Mouse (Mus musculus) kidney, embryonic 15.5 days (tissue): ENCODE data around the gene Npcd. TPM values are rescaled to one million over a fixed set of nuclear protein-coding genes. Genes with fewer than 3 reads are reported as not detected.

ENCODE experiments used
- ATAC-seq: fragments of 200-750 bp; cut with Nextera tagmentation; replicated peaks from 2 replicates; pipeline ENCODE4 v1.8.0; 2017; ENCODE audit warnings: moderate TSS enrichment; ENCODE audit not compliant: low FRiP score
- H3K27ac ChIP-seq: fragments of 300-500 bp; sonication (generic); 2 replicates; pipeline ENCODE4 v1.5.1; 2015; ENCODE audit warnings: mild to moderate bottlenecking, inconsistent platforms
- H3K27me3 ChIP-seq: fragments of 300-500 bp; sonication (generic); 2 replicates; pipeline ENCODE4 v1.6.1; 2015; ENCODE audit warnings: inconsistent platforms
- H3K36me3 ChIP-seq: fragments of 300-500 bp; sonication (generic); 2 replicates; pipeline ENCODE4 v1.6.1; 2015; ENCODE audit warnings: inconsistent platforms
- H3K4me1 ChIP-seq: fragments of 300-500 bp; sonication (generic); 2 replicates; pipeline ENCODE4 v1.6.1; 2015; ENCODE audit warnings: inconsistent platforms
- H3K4me2 ChIP-seq: fragments of 300-500 bp; sonication (generic); 2 replicates; pipeline ENCODE4 v1.6.1; 2015; ENCODE audit warnings: moderate library complexity, mild to moderate bottlenecking, inconsistent platforms
- H3K4me3 ChIP-seq: fragments of 300-500 bp; sonication (generic); replicated peaks from 2 replicates; pipeline ENCODE4 v1.5.1; 2015; ENCODE audit warnings: mild to moderate bottlenecking, inconsistent platforms
- H3K9ac ChIP-seq: fragments of 300-500 bp; sonication (generic); 2 replicates; pipeline ENCODE4 v1.6.1; 2015; ENCODE audit warnings: mild to moderate bottlenecking, inconsistent platforms
- H3K9me3 ChIP-seq: fragments of 300-500 bp; sonication (generic); replicated peaks from 2 replicates; pipeline ENCODE4 v1.6.1; 2016; ENCODE audit warnings: inconsistent platforms
- WGBS: fragments of 180-500 bp; shearing (Covaris S2); methylation state at CpG from one replicate; pipeline ENCODE4 v1.1.7; 2015; ENCODE audit warnings: mixed read lengths; 5-methylcytosine and 5-hydroxymethylcytosine counted together
- polyA plus RNA-seq: library from polyadenylated mRNA; unstranded; fragments of >200 nt; fragmentation: Nextera tagmentation; extraction: Ambion mirVana; gene quantifications from 2 replicates; pipeline ENCODE4 v1.2.1, GENCODE M21; 2015

Gene Npcd
- polyA plus RNA-seq, 1 experiment from 2014 or later = not detected

DNA sequence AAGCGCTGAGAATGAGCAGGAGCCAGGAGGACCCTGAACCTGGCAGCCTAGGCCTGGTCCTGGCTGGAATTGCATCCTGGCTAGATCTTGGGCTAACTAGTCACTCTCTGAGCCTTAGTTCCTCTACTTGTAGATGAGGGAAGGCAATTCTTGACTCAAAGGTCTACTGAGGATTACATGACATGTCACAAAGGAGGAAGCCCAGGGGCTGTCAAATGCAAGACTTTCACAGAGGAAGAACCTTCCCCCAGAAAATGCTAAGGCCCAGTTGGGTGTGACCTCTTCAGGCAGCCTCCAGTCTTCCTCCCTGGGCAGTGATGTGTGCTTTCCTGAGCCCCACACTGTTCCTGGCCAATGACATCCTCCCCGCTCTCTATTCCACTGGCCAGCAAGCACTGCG, 76.9 kb downstream of the Npcd start:
- no peak overlapping the region for H3K4me3 ChIP-seq
- peaks cover 7% of the 10 kb centered on the region; the same call in 1 of the 2 replicates for H3K36me3 ChIP-seq
- 0 out of 2 replicates have a peak, but pooled peaks cover 10% of the 10 kb centered on the region for H3K4me1 ChIP-seq
- no peak for ATAC-seq
- no peaks in the 10 kb centered on the region for H3K9me3 ChIP-seq
- H3K27me3 ChIP-seq = no peaks in the 10 kb centered on the region
- H3K9ac ChIP-seq = no peak overlapping the region
- 85% methylated on average over 3 of the region's 3 CpGs for WGBS
- no peak overlapping the region for H3K4me2 ChIP-seq
- H3K27ac ChIP-seq = no peak overlapping the region

DNA sequence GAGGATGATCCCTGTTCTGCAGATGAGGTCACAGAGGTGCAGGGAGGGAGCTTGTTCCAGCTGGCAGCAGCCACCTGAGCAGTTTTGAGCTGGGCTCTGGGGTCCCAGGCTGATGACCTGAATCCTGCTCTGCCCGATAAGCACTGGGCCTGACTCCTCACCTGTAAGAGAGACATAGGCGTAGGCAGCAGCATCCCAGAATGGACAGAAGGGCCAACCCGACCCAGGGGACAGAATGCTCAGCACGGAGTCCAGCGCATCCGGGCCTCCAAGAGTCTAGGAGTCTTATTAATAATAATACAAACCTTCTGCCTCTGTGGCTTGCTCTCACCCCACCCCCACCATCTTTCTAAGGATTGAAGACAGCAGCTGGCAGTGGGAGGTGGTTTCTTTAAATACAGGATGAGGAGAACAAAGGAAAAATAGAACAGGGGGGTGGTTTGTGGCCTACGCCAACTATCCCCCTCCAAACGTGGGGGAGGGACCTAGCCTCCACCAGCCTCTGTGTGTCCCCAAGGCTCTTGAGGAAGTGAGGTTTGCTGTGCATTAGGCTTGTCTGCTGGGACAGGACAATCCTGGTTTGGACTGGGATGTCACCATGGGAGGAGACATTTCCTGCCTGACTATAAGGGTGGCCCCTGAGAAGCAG, 77.9 kb downstream of the Npcd start:
- 77% methylated on average over 8 of the region's 8 CpGs for WGBS
- 0 out of 2 replicates have a peak, but pooled peaks cover 10% of the 10 kb centered on the region for H3K4me1 ChIP-seq
- H3K4me3 ChIP-seq = no peak overlapping the region
- H3K27ac ChIP-seq = no peak overlapping the region
- H3K36me3 ChIP-seq = 0 out of 2 replicates have a peak, but pooled peaks cover 3% of the 10 kb centered on the region
- no peak for ATAC-seq
- H3K4me2 ChIP-seq = no peak overlapping the region
- no peaks in the 10 kb centered on the region for H3K9me3 ChIP-seq
- H3K9ac ChIP-seq = no peak overlapping the region
- no peaks in the 10 kb centered on the region for H3K27me3 ChIP-seq

DNA sequence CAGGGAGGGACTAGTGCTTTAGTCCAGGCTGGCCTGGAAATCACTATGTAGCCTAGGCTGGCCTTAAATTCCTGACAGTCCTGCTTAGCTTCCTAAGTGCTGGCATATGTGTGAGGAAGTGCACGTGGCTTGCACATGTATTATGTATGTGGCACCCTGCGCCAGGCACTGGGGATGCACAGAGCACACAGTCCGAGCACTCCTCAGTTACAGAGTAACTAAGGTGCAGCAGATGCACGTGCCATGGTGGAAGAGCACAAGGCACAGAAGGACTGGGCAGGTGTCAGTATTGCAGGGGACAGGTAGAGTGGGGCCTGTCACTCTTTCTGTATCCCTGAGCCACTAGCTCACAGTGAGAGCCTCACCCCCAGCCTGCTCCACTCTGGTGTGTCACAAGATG, 78.9 kb downstream of the Npcd start:
- Histone ChIP-seq H3K9ac (no peak overlapping the region), H3K27me3 (no peaks in the 10 kb centered on the region), H3K9me3 (no peaks in the 10 kb centered on the region), H3K4me3 (no peak overlapping the region), H3K4me2 (no peak overlapping the region), H3K27ac (no peak overlapping the region), H3K36me3 (no peaks in the 10 kb centered on the region), H3K4me1 (0 out of 2 replicates have a peak, but pooled peaks cover 10% of the 10 kb centered on the region)
- ATAC-seq = no peak
- 82% methylated on average over 4 of the region's 4 CpGs for WGBS

DNA sequence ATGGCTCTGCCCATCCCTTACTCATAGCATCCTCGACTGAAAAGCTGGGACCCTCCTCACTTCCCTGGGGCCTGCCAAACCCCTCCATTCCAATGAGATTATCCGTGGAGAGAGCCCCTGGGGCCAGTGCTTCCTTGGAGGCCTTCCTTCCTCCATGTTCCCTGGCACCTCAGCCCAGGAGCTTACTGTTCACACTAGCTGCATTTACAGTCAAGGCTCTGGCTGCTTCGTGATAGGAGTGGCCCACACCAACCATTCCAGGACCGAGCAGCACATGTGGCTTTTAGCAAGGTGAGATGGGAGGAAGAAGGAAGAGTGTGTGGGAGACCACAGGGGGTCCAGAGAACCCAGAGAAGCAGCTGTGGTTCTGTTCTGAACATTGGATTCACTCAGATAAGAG, 80.2 kb downstream of the Npcd start:
- H3K27me3 ChIP-seq = no peaks in the 10 kb centered on the region
- 58% methylated on average over 4 of the region's 4 CpGs for WGBS
- no peak for ATAC-seq

DNA sequence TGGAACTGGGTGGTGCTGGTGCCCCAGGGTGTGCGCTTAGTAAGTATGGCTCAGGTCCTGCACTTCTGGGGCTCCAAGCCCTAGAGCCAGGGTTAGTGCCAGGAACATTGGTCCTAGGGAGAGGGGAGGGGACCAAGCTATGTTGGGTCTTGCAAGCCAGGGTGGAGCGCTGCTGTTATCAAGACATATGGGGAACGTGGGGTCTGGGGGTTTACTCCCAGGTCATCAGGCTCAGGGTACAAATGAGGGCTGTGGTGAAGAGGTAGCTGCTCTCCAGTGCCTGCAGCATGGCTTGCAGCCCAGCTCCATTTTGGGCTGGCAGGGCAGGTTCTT, 80.7 kb downstream of the Npcd start:
- H3K27ac ChIP-seq = no peak overlapping the region
- no peak overlapping the region for H3K9ac ChIP-seq
- no peaks in the 10 kb centered on the region for H3K36me3 ChIP-seq
- WGBS = 85% methylated on average over 3 of the region's 3 CpGs
- H3K4me3 ChIP-seq = no peak overlapping the region
- H3K9me3 ChIP-seq = no peaks in the 10 kb centered on the region
- H3K4me2 ChIP-seq = no peak overlapping the region
- 0 out of 2 replicates have a peak, but pooled peaks cover 10% of the 10 kb centered on the region for H3K4me1 ChIP-seq
- H3K27me3 ChIP-seq = no peaks in the 10 kb centered on the region
- ATAC-seq = no peak

More for the DNA sequence above, 80.2 kb downstream of the Npcd start:
- no peak overlapping the region for H3K9ac ChIP-seq
- no peak overlapping the region for H3K4me3 ChIP-seq
- 0 out of 2 replicates have a peak, but pooled peaks cover 10% of the 10 kb centered on the region for H3K4me1 ChIP-seq
- H3K4me2 ChIP-seq = no peak overlapping the region
- H3K36me3 ChIP-seq = no peaks in the 10 kb centered on the region
- no peaks in the 10 kb centered on the region for H3K9me3 ChIP-seq
- no peak overlapping the region for H3K27ac ChIP-seq

DNA sequence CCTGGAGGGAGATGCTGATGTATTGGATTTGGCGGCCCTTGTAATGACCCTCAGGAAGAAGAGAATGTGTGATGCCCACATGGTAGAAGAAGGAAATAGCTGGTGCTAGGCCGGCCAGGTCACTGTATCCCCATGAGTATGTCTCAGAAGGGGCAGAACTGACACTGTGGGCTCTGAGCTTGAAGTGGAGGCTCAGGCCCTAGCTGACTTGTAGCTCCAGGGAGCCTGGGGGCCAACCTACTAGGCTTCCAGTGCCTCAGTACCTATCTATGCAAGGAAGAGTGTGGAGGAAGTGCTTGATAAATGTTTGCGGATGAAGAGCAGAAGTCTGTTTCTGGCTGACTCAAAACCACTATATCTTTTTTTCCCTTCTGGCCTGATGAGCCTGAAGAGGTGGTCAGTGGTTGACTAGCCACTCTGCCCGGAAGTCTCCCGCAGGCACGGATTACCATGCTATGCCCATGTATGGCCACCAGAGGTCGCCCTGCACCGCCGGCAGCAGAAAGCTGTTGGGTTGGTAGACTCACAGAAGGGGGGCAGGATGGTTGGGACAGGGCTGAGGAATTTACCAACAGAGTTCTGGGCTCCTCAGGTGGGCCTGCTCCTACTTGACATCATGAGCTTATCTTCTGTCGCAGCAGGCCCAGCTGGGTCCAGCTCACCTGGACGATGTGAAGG, 81.2 kb downstream of the Npcd start:
- no peak overlapping the region for H3K4me2 ChIP-seq
- H3K27me3 ChIP-seq = no peaks in the 10 kb centered on the region
- ATAC-seq = no peak; the same call in 1 of the 2 replicates
- no peaks in the 10 kb centered on the region for H3K9me3 ChIP-seq
- H3K36me3 ChIP-seq = no peaks in the 10 kb centered on the region
- H3K27ac ChIP-seq = no peak overlapping the region
- WGBS = 26% methylated on average over 11 of the region's 11 CpGs
- H3K9ac ChIP-seq = no peak overlapping the region
- H3K4me3 ChIP-seq = no peak overlapping the region
- 0 out of 2 replicates have a peak, but pooled peaks cover 10% of the 10 kb centered on the region for H3K4me1 ChIP-seq

DNA sequence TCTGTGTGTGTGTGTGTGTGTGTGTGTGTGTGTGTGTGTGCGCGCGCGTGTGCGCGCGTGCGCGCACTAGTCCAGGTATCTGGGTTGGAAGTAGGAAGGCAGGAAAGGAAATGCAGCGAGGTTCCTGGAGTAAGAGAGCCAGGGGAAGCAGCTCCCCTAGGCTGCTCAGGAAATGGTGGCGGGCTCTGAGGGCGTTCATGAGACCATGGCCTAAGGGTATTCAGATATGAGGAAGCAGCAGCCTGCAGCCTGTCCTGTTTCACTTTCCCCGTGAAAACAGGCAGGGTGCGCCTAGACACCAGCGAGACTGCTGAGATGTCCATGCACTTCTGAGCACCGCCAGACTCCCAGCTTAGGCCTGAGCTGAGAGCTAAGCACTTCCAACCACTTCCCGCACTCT, 82.3 kb downstream of the Npcd start:
- H3K4me1 ChIP-seq = 0 out of 2 replicates have a peak, but pooled peaks cover 10% of the 10 kb centered on the region
- 85% methylated on average over 17 of the region's 17 CpGs for WGBS
- no peak overlapping the region for H3K4me3 ChIP-seq
- no peak overlapping the region for H3K9ac ChIP-seq
- no peaks in the 10 kb centered on the region for H3K36me3 ChIP-seq
- H3K9me3 ChIP-seq = no peaks in the 10 kb centered on the region
- ATAC-seq = no peak
- no peak overlapping the region for H3K4me2 ChIP-seq
- no peak overlapping the region for H3K27ac ChIP-seq
- H3K27me3 ChIP-seq = no peaks in the 10 kb centered on the region

DNA sequence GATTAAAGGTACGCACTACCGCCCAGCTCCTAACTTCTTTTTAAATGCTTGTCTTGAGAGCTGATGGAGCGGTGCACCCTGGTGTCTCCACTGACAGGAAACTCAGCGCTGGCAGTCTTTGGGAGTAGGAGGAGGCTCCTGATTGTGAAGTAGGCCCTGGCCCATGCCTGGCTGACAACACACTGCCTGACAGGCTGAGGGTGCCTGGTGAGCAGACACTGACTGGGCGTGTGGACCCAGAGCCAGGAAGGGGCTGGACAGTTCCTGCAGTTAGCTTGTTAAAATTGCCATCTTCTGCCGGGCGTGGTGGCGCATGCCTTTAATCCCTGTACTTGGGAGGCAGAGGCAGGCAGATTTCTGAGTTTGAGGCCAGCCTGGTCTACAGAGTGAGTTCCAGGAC, 83.8 kb downstream of the Npcd start:
- Histone ChIP-seq H3K9me3 (no peaks in the 10 kb centered on the region), H3K27me3 (no peaks in the 10 kb centered on the region), H3K9ac (no peak overlapping the region), H3K4me1 (peaks cover 7% of the 10 kb centered on the region; the same call in 1 of the 2 replicates), H3K27ac (no peak overlapping the region), H3K4me2 (no peak overlapping the region), H3K4me3 (no peak overlapping the region), H3K36me3 (no peaks in the 10 kb centered on the region)
- no peak for ATAC-seq
- WGBS = 91% methylated on average over 8 of the region's 8 CpGs

DNA sequence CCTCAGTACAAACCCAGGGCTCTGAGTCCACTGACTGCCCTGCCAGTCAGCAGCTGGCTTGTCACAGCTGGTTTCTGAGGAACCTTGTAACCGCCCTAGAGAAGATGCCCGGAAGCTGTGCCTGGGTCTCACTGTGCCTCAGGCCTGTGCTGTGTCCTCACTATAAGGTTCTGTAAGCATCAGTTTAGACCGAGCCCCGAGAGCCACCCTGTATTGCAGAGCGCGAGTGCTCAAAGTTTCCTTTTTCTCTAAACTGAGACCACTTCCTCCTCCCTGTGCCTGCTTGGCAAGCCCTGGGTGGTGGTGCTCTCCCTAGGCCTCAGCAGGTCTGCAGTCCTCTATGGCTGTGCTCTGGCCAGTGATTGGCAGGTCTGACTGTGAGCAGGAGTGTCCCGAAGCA, 84.9 kb downstream of the Npcd start:
- Histone ChIP-seq H3K27me3 (no peaks in the 10 kb centered on the region), H3K4me1 (peaks cover 16% of the 10 kb centered on the region), H3K9ac (no peak overlapping the region), H3K4me2 (no peak overlapping the region), H3K9me3 (no peaks in the 10 kb centered on the region), H3K27ac (no peak overlapping the region), H3K4me3 (no peak overlapping the region), H3K36me3 (no peaks in the 10 kb centered on the region)
- WGBS = 88% methylated on average over 7 of the region's 7 CpGs
- no peak for ATAC-seq

DNA sequence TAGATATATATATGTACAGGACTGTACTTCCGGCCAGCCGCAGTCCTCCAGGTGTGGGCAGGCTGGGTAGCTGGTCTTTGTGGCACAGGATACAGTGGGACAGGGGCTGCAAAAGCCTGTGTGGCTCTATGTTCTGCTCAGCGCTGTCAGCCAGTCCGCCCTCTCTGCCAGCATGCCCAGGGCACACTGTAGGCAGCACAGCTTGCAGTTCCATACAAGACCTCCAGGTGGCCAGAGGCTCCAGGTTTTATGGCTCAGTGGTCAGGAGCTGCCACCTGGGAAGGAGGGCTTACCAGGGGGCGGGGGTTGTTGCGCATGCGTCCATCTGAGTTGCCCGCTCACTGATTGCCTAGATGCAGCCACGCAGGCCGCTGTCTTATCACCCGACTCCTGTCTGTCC, 86.0 kb downstream of the Npcd start:
- Histone ChIP-seq H3K27me3 (no peaks in the 10 kb centered on the region), H3K4me1 (peaks cover 16% of the 10 kb centered on the region), H3K27ac (no peak overlapping the region), H3K9ac (no peak overlapping the region), H3K4me3 (no peak overlapping the region), H3K9me3 (no peaks in the 10 kb centered on the region), H3K4me2 (no peak overlapping the region), H3K36me3 (no peaks in the 10 kb centered on the region)
- no peak; the same call in 1 of the 2 replicates for ATAC-seq
- WGBS = 62% methylated on average over 11 of the region's 11 CpGs

DNA sequence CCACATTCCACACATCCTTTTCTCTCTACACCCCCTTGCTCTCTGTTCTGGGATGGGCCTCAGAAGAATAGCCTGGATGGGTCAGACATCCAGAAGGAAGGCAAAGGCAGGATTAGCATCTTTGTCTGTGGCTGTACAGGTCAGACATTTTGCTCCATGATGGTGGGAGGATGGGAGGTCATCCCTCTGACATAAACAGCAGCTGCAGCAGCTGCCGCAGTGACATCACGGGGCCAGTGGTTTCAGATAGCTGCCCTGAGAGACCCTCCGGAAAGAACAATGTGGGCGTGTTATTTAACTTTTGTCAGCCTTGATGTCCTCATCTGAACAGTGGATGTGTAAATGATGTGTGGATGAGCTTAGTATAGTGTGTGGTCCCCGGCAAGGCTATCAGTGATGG, 88.2 kb downstream of the Npcd start:
- no peaks in the 10 kb centered on the region for H3K36me3 ChIP-seq
- no peak for ATAC-seq
- H3K4me1 ChIP-seq = peaks cover 30% of the 10 kb centered on the region
- H3K27ac ChIP-seq = no peak overlapping the region
- H3K27me3 ChIP-seq = no peaks in the 10 kb centered on the region
- 78% methylated on average over 5 of the region's 5 CpGs for WGBS
- no peak overlapping the region for H3K9ac ChIP-seq
- no peak overlapping the region for H3K4me3 ChIP-seq
- no peaks in the 10 kb centered on the region for H3K9me3 ChIP-seq
- H3K4me2 ChIP-seq = no peak overlapping the region

DNA sequence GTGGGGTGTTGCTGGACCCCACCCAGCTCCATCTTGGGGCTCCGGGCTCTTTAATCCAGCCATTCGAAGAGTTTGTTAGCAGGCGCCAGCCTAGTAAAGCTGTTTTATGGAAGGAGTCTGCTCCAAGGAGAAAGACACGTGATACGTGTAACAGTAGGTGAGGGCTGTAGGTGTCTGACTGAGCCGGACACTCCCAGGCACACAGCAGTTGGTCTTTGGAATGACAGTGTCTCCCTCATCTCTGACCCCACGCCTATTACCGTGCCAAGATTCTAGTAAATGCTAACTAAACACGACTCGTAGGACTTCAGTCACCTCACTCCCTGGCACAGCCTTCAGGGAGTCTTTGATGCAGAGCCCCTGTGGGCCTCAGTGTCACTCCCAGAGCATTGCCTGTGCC, 88.7 kb downstream of the Npcd start:
- H3K9ac ChIP-seq = no peak overlapping the region
- H3K36me3 ChIP-seq = no peaks in the 10 kb centered on the region
- H3K9me3 ChIP-seq = no peaks in the 10 kb centered on the region
- no peak overlapping the region for H3K27ac ChIP-seq
- no peak for ATAC-seq
- no peaks in the 10 kb centered on the region for H3K27me3 ChIP-seq
- no peak overlapping the region for H3K4me2 ChIP-seq
- 70% methylated on average over 10 of the region's 10 CpGs for WGBS
- peaks cover 36% of the 10 kb centered on the region for H3K4me1 ChIP-seq
- no peak overlapping the region for H3K4me3 ChIP-seq
